Mouse (Mus musculus) right cerebral cortex, postnatal 14 days (tissue): Measurements from ENCODE around the gene Sept9.

Source experiments
- DNase-seq: peaks from one replicate; pipeline ENCODE4 v3.0.0; 2022

Gene Sept9

GRCm38 (mm10) chr11:117225531-117226213, 26.2 kb downstream of the Sept9 start:
- DNase-seq = no peak

- DNase-seq = no peak
Observed at GRCm38 (mm10) chr11:117226214-117226535, 26.7 kb downstream of the Sept9 start.

- no peak for DNase-seq
Observed at GRCm38 (mm10) chr11:117228139-117228538, 28.7 kb downstream of the Sept9 start.

- DNase-seq = no peak
Observed at GRCm38 (mm10) chr11:117231551-117231950, 32.1 kb downstream of the Sept9 start.

- no peak for DNase-seq
Observed at GRCm38 (mm10) chr11:117232032-117232431, 32.6 kb downstream of the Sept9 start.

- DNase-seq = no peak
Observed at GRCm38 (mm10) chr11:117232886-117233458, 33.5 kb downstream of the Sept9 start.

DNA sequence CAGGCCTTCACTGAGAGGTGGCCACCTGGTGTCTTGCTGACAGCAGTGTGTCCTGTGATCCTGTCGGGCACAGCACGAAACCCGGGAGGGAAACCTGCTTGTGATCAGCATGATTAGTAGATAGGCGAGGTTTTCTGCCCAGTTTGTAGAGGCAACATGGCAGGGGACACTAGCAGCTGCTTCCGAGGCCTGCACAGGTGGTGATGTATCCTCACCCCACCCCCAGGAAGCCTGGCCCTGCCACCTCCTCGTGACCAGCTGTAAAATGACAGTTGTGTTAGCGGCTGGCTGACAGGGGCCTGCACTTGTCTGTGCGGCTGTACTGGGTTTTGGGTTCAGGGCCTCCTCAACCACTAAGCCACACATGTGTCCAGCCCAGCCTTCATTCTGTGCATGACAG, 34.4 kb downstream of the Sept9 start:
- DNase-seq = no peak

DNA sequence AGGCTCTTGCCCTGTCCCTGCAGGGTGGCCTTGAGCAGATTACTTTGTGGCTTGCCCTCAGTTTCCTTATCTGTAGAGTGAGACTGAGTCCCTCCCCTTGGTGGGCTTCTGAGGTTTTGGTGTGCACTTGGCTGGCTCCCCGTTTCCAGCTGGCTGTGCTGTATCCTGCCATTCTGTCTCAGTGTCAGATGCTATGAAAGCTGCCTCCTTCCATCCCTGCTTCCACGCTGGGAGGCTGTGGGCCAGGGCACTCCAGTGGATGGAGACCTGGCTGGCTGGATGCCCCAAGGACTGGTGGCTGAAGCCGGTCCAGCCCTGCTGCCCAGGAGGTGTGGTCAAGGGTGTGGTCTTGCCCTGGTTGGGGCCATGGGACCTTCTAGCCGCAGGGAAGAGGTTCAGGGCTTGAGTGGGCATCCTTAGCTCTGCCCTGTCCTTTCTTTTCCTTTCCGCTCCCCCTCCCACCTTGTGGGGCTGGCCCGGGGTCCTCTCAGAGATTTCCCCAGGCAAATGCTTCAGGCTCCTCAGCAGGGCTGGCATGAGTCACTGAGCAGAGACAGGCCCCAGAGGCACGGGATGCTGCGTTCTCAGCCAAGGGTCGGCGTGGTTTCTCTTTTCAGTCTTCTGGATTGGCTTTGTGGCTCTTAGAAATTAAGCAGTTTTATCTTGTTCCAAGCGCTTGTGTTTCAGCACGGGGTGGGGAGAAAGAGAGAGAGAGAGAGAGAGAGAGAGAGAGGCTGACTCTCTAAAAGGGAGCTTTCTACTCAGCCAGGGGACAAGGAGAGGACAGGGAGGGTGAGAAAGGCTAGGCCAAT, 35.8 kb downstream of the Sept9 start:
- DNase-seq = no peak

DNA sequence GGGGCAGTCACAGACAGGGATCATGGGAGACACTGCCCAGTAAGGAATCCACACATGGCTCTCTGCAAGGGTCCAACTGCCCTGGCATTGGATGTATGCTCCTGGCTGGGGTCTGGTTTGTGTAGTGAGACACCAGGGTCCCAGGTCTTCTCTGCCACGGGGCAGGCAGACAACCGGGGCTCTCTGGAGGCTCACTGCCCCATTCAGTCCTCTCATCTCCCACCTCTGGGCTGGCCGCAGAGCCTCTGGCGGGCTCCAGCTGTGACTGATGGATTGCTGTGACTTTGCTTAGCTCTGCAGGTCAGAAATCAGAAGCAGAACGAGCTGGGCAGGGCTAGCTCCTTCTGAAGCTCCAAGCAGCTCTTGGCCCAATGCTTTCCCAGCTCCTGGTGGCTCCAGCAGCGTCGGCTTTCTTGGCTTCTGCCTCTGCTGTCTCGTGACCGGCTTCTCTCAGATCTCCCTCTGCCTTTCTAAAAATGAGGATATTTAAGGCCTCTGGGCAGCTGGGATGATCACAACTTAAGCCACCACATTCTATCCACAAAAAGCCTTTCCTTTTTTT, 36.5 kb downstream of the Sept9 start:
- no peak for DNase-seq

DNA sequence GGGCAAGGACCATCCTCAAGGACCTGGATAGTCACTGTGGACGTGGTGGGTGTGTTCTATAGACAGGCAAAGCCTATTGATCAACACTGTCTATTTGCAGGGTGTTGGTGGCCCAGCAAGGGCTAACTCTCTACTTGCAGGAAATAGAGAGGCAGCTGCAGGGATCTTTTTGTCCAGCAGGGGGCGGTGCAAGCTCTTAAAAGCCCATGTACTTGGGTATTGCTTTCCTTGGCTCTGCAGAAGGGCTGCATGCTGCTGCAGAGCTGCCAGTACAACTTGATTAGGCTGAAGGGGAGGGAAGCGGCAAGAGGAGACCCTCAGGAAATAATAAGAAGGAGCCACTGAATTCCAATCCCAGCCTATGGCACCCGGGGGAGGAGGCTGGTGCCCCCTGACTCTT, 38.7 kb downstream of the Sept9 start:
- peak; percentile 92 for DNase-seq

GRCm38 (mm10) chr11:117239617-117240016, 40.2 kb downstream of the Sept9 start:
- no peak for DNase-seq

- no peak for DNase-seq
Observed at GRCm38 (mm10) chr11:117240322-117240721, 40.9 kb downstream of the Sept9 start.

DNA sequence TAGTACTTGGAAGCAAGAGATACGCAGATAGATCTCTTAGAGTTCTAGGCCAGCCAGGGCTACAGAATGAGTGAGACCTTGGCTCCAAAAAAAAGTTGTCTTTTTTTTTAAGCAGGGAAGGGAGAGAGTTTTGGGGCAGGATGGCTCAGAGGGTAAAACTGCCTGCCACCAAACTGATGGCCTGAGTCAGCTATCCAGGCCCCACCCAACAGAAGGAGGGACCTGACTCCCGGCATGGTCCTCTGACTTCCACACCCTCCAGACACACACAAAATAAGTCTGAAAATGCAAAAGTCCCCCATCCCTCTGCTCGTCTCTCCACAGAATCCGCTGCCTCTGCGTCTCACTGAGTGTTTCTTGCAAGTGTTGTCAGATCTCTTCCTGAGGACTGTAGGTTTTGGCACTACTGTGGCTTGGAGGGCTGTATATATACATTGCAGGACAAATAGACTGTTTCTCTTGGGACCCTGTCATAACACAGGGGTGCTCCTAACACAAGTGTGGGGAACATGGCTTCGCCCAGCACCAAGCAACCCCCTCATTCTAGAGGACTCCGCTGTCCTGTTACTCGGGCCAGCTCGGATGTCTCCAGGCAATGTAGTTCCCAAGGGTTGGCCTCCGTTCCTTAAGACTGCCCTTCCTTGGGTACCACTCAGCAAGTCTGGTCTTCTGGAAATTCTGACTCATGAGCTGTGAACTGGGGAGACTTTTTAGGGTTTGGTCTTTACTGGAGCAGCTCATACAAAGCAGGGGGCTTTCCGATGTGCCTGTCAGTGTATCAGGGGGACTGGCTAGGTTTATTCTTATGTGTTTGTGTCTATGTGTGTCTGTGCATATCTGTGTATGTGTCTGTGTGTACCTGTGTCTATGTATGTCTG, 41.6 kb downstream of the Sept9 start:
- DNase-seq = no peak

GRCm38 (mm10) chr11:117242339-117243084, 43.1 kb downstream of the Sept9 start:
- no peak for DNase-seq

GRCm38 (mm10) chr11:117243536-117244290, 44.3 kb downstream of the Sept9 start:
- no peak for DNase-seq

DNA sequence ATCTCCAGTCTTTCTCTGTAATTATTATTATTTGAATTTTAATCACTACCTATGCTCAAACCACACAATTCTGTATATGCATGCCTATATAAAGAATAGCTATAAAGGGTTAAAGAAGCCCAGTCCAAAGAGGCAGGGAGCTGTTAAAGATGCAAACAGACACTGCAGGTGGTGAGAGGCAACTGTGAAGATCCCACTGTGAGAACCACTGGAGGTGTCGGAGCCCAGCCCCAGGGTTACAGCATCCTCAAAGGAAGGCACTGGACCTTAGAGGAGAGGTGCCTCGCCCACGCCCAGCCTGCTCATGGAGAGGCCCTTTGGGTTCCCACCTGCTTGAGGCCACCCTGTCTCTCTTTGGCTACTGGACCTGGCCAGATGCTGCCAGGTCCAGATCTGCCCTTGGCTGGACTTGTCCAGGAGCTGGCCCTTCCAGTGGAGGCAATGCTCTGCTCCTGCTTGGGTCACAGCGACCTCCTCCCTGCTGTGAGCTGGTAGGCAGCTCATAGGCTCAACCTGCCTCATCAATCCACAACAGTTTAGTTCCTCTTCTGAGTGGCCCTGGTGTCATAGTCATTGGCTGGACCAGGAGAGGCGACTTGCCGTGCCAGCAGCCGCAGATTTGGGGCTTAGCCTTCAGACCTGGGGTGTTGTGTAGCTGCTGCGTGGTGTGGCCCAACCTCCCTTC, 45.7 kb downstream of the Sept9 start:
- no peak for DNase-seq

- DNase-seq = no peak
Observed at GRCm38 (mm10) chr11:117245846-117246245, 46.4 kb downstream of the Sept9 start.

GRCm38 (mm10) chr11:117246286-117246685, 46.8 kb downstream of the Sept9 start:
- DNase-seq = no peak

- DNase-seq = no peak
Observed at GRCm38 (mm10) chr11:117246981-117247431, 47.5 kb downstream of the Sept9 start.

GRCm38 (mm10) chr11:117247541-117247940, 48.1 kb downstream of the Sept9 start:
- DNase-seq = no peak
